Mouse (Mus musculus) ES-E14 (cell line): Measurements from ENCODE around the gene Panx3. TPM values are rescaled to one million over a fixed set of nuclear protein-coding genes. Genes with fewer than 3 reads are reported as not detected.

Experiments
- DNase-seq: peaks from one replicate; pipeline ENCODE4 v3.0.0-alpha.2; 2013; ENCODE audit warnings: low read depth, low spot score
- H3K27ac ChIP-seq: 2 replicates; pipeline ENCODE4 v1.5.1; 2012; ENCODE audit warnings: low read depth, mild to moderate bottlenecking, low read length, moderate library complexity, mixed read lengths; ENCODE audit not compliant: poor library complexity, insufficient read depth, severe bottlenecking
- H3K36me3 ChIP-seq: 2 replicates; pipeline ENCODE4 v1.6.1; 2012; ENCODE audit warnings: mild to moderate bottlenecking, low read length, moderate library complexity, mixed read lengths; ENCODE audit not compliant: control insufficient read depth, poor library complexity, insufficient read depth, severe bottlenecking
- H3K4me1 ChIP-seq, 2 experiments: fragments of 150-350 bp in 1 of 2; sonication (generic) in 1 of 2; 2 replicates each; pipeline ENCODE4 v1.6.1; 2012; ENCODE audit warnings: low read length in 2 of 2, mild to moderate bottlenecking in 1 of 2, mixed read lengths in 1 of 2; ENCODE audit not compliant: control insufficient read depth in 2 of 2, insufficient read depth in 2 of 2, poor library complexity in 1 of 2
- H3K4me3 ChIP-seq, 2 experiments: fragments of 150-350 bp in 1 of 2; sonication (generic) in 1 of 2; 2 replicates each; pipeline ENCODE4 v1.5.1; 2012; ENCODE audit warnings: low read length in 2 of 2, low read depth in 1 of 2, mild to moderate bottlenecking in 1 of 2, mixed read lengths in 1 of 2; ENCODE audit not compliant: insufficient read depth in 1 of 2, poor library complexity in 1 of 2, severe bottlenecking in 1 of 2
- H3K9ac ChIP-seq: 2 replicates; pipeline ENCODE4 v1.6.1; 2012; ENCODE audit warnings: low read depth, mild to moderate bottlenecking, low read length, mixed read lengths; ENCODE audit not compliant: poor library complexity, insufficient read depth, severe bottlenecking
- H3K9me3 ChIP-seq: fragments of 150-350 bp; sonication (generic); 2 replicates; pipeline ENCODE4 v1.6.1; 2012; ENCODE audit warnings: low read depth, mild to moderate bottlenecking, low read length; ENCODE audit not compliant: control insufficient read depth, insufficient read depth
- CHD2 ChIP-seq: IDR thresholded peaks from 2 replicates; pipeline ENCODE4 v1.6.1; 2014; ENCODE audit warnings: mild to moderate bottlenecking, low read depth, low read length, inconsistent platforms
- HCFC1 ChIP-seq: IDR thresholded peaks from 2 replicates; pipeline ENCODE4 v1.6.1; 2012; ENCODE audit warnings: low read length, inconsistent platforms, borderline replicate concordance; ENCODE audit not compliant: insufficient read depth
- MAFK ChIP-seq: IDR thresholded peaks from 2 replicates; pipeline ENCODE4 v1.6.1; 2014; ENCODE audit warnings: mild to moderate bottlenecking, low read depth, low read length, inconsistent platforms; ENCODE audit not compliant: insufficient read depth
- ZC3H11A ChIP-seq: IDR thresholded peaks from 2 replicates; pipeline ENCODE4 v1.6.1; 2012; ENCODE audit warnings: low read depth, mild to moderate bottlenecking, inconsistent platforms, low read length, borderline replicate concordance
- ZNF384 ChIP-seq: IDR thresholded peaks from 2 replicates; pipeline ENCODE4 v1.6.1; 2012; ENCODE audit warnings: low read depth, low read length, inconsistent platforms
- in situ Hi-C, 2 experiments: fragments of 600-800 bp; cut with MboI; formaldehyde crosslinking; loops; one replicate each; pipeline ENCODE4 v1.15.1; 2025; ENCODE audit warnings: low sequenced_read_pairs in 2 of 2, inconsistent platforms in 1 of 2; ENCODE audit not compliant: unreplicated experiment in 2 of 2
- total RNA-seq: library from RNA; depleted of rRNA; stranded (reverse); fragments of 300-350 nt; gene quantifications from 2 replicates; pipeline ENCODE4 v1.2.3, GENCODE M21; 2012

Panx3 gene
- total RNA-seq, 1 experiment: 0.13 TPM

DNA sequence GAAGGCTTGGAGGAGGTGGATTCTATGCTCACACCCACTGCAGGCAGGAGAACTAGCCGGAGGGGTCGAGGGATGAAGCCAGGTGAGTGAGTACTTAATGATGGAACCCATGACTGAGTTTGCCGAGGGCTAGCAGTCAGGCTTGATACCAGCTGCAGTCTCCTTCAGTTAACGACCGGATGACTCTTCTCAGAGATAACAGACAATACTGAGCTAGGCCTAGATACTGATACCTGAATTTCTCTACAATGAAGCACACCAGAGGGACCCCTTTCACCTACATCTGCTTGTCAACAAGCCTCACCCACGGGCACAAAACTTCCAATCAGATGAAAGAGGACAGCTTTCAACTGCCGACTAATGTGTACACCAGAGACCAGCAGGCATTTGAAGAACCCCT is 3.0 kb downstream of the Panx3 start:
- H3K27ac ChIP-seq: no peak overlapping the region
- no peak overlapping the region for H3K9ac ChIP-seq
- no peak overlapping the region for H3K4me3 ChIP-seq
- TF ChIP-seq CHD2: no peak
- no peak for DNase-seq
- no peaks in the 10 kb centered on the region for H3K9me3 ChIP-seq
- no peaks in the 10 kb centered on the region for H3K36me3 ChIP-seq
- H3K4me1 ChIP-seq: no peaks in the 10 kb centered on the region
- in situ Hi-C loops: no loop called here

DNA sequence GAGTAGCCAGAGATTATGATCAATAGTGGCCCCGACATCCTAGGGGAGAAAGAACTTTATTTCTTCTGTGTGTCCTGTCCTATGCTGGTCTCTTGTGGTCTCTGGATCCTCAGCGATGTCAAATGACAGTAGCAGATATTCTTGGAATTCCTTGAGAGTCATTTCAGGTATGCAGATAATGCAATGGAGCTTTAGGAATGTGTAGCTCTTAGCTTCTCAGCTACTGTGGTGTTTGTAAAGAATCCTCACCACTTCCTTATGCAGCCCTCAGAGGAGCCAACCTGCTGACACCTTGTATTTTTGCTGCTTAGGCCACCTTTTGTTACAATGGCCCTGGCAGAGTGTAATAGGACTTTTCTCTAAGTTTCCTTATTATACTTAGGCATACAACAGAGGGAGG is 4.4 kb downstream of the Panx3 start:
- H3K9me3 ChIP-seq: no peaks in the 10 kb centered on the region
- in situ Hi-C loops: no loop called here
- no peak for DNase-seq
- H3K36me3 ChIP-seq: no peaks in the 10 kb centered on the region
- no peak overlapping the region for H3K27ac ChIP-seq
- H3K4me1 ChIP-seq: no peaks in the 10 kb centered on the region
- TF ChIP-seq HCFC1: no peak
- no peak for TF ChIP-seq ZNF384
- TF ChIP-seq CHD2: no peak
- TF ChIP-seq ZC3H11A: no peak
- no peak for TF ChIP-seq MAFK
- no peak overlapping the region for H3K9ac ChIP-seq
- H3K4me3 ChIP-seq: no peak overlapping the region

DNA sequence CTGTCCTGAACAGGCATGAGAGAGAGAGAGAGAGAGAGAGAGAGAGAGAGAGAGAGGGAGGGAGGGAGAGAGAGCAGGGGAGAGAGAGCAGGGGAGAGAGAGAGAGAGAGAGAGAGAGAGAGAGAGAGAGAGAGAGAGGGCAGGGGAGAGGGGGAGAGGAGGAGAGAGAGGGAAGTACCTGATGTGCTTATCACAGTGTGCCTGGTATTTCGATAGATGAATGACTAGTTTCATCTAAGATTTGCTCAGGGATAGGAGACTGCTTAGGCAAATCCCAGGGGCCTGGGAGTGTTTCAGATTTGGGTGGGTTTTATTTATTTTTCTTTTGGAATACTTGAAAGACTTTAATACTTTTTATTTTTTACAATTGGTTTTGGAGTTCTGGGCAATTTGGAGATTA is 5.8 kb downstream of the Panx3 start:
- Histone ChIP-seq H3K9ac (no peak overlapping the region), H3K9me3 (no peaks in the 10 kb centered on the region), H3K4me3 (no peak overlapping the region), H3K4me1 (no peaks in the 10 kb centered on the region), H3K27ac (no peak overlapping the region), H3K36me3 (no peaks in the 10 kb centered on the region)
- DNase-seq: no peak
- TF ChIP-seq ZNF384 (no peak), MAFK (no peak)
- in situ Hi-C loops: no loop called here

DNA sequence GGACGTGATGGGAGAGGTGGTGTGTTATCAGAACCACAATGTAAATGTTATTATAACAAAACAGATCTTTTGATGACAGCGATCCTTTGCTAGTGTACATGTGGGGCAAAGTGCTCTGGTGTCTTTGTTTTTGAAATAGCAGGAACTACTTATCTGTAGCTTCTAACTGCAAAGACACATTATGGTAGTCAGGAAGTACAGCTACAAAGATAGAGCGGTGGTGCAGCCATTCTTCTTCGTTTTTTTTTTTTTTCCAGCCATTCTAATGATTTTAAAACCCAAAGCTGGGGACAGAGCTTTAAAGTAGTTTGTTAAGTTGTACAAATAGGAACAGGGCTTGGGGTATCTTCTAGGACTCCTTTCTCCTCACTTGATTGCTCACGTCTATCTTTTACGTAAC is 9.6 kb downstream of the Panx3 start:
- Histone ChIP-seq H3K27ac (no peak overlapping the region), H3K9me3 (no peaks in the 10 kb centered on the region), H3K4me3 (no peak overlapping the region), H3K36me3 (peaks cover under 1% of the 10 kb centered on the region; the same call in 1 of the 2 replicates), H3K4me1 (peaks cover 0 to 3% of the 10 kb centered on the region in 2 experiments; a peak in 1 of 4 replicates), H3K9ac (no peak overlapping the region)
- in situ Hi-C loops: no loop called here
- no peak for DNase-seq
- TF ChIP-seq ZC3H11A (no peak), ZNF384 (no peak), CHD2 (no peak), MAFK (no peak), HCFC1 (no peak)

DNA sequence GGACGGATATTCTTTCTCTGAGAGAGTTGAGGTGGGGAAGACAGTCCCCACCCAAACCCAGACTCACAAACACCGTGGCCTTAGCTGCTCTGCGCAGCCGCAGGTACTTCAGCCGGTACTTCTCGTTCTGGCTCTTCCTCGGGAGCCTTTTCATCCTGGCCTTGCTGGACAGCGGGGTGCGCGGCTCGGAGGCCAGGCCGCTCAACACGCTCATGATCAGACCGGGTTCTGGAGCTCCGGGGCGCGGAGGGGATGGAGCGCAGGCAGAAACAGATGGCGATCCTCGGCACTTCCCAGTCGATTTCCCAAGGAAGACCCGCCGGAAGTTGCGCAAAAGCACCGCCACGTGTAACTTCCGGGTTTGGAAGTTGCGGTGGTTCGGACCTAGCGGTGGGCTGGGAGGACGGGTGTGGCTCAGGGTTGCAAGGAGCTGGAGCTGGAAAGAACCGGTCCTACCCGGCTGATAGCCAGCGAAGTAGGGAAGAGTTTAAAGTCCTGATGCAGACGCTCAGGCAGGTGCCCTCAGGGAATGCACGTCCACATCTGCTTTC is 12.0 kb downstream of the Panx3 start, which contains the start of gene Tbrg1:
Gene Tbrg1, minus strand, starts transcription at position 382 of the 551 bp plus-strand sequence.
- TF ChIP-seq ZC3H11A: no peak
- no peak for TF ChIP-seq ZNF384
- TF ChIP-seq MAFK: no peak
- TF ChIP-seq HCFC1: peak; percentile 80
- TF ChIP-seq CHD2: no peak
- Histone ChIP-seq H3K9ac (peak within 1 kb of the TSS; percentile 92), H3K4me3 (peak within 1 kb of the TSS; percentile 77 to 84), H3K27ac (peak within 1 kb of the TSS; percentile 88), H3K36me3 (peaks cover 17% of the 10 kb centered on the region), H3K4me1 (peaks cover 0 to 3% of the 10 kb centered on the region in 2 experiments; a peak in 1 of 4 replicates), H3K9me3 (no peaks in the 10 kb centered on the region)
- DNase-seq: peak; percentile 98
- in situ Hi-C loops: no loop called here
